Mouse (Mus musculus) neural tube, embryonic 12.5 days (tissue): Measurements from ENCODE around the gene Adam12. TPM values are rescaled to one million over a fixed set of nuclear protein-coding genes. Genes with fewer than 3 reads are reported as not detected.
"Not testable (repeated sequence)": the region's sequence is repeated elsewhere in the genome, so short reads cannot be mapped to it uniquely, and the experiment has no call there.

Source experiments
- ATAC-seq: fragments of 200-750 bp; cut with Nextera tagmentation; 2 replicates; pipeline ENCODE4 v1.8.0; 2017; ENCODE audit warnings: low read depth, mild to moderate bottlenecking, moderate TSS enrichment, moderate library complexity; ENCODE audit not compliant: low FRiP score
- H3K27ac ChIP-seq: fragments of 300-500 bp; sonication (generic); 2 replicates; pipeline ENCODE4 v1.5.1; 2016
- H3K27me3 ChIP-seq: fragments of 300-500 bp; sonication (generic); replicated peaks from 2 replicates; pipeline ENCODE4 v1.6.1; 2016; ENCODE audit warnings: mild to moderate bottlenecking
- H3K36me3 ChIP-seq: fragments of 300-500 bp; sonication (generic); 2 replicates; pipeline ENCODE4 v1.6.1; 2016; ENCODE audit warnings: mild to moderate bottlenecking
- H3K4me1 ChIP-seq: fragments of 300-500 bp; sonication (generic); 2 replicates; pipeline ENCODE4 v1.6.1; 2016
- H3K4me2 ChIP-seq: fragments of 300-500 bp; sonication (generic); replicated peaks from 2 replicates; pipeline ENCODE4 v1.6.1; 2016; ENCODE audit warnings: mild to moderate bottlenecking
- H3K4me3 ChIP-seq: fragments of 300-500 bp; sonication (generic); 2 replicates; pipeline ENCODE4 v1.5.1; 2016
- H3K9ac ChIP-seq: fragments of 300-500 bp; sonication (generic); 2 replicates; pipeline ENCODE4 v1.6.1; 2016; ENCODE audit warnings: mild to moderate bottlenecking
- H3K9me3 ChIP-seq: fragments of 300-500 bp; sonication (generic); 2 replicates; pipeline ENCODE4 v1.6.1; 2016; ENCODE audit warnings: mild to moderate bottlenecking
- WGBS: fragments of 180-500 bp; shearing (Covaris S2); methylation state at CpG from one replicate; pipeline ENCODE4 v1.1.7; 2016; 5-methylcytosine and 5-hydroxymethylcytosine counted together
- polyA plus RNA-seq: library from polyadenylated mRNA; unstranded; fragments of >200 nt; fragmentation: Nextera tagmentation; extraction: Ambion mirVana; gene quantifications from 2 replicates; pipeline ENCODE4 v1.2.1, GENCODE M21; 2016

Gene Adam12
- polyA plus RNA-seq, 1 experiment from 2014 or later, result 3.9 TPM

DNA sequence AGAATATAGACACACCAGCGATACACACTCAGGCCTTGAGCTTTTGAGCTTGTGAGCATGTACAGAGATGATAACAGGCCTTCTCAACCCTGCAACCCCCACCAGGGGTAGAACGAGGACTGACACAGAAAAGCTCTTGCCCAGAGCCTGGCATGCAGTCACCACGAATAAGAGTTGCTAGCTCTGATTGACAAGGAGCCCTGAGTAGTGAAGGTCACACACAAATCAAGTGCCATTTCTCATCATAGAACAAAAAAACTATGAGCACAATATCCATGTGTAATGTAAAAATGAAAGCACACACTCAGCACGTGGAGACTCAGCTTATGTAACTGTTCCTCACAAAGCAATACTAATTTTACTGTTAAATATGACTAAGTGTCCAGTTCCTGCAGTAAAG lies 340.1 kb downstream of the Adam12 start:
- no peak overlapping the region for H3K9ac ChIP-seq
- H3K9me3 ChIP-seq, result no peaks in the 10 kb centered on the region
- ATAC-seq, result no peak
- H3K4me3 ChIP-seq, result no peak overlapping the region
- no peaks in the 10 kb centered on the region for H3K36me3 ChIP-seq
- H3K4me1 ChIP-seq, result no peaks in the 10 kb centered on the region
- 74% methylated on average over 4 of the region's 4 CpGs for WGBS
- no peak overlapping the region for H3K4me2 ChIP-seq
- no peak overlapping the region for H3K27ac ChIP-seq
- H3K27me3 ChIP-seq, result no peaks in the 10 kb centered on the region

DNA sequence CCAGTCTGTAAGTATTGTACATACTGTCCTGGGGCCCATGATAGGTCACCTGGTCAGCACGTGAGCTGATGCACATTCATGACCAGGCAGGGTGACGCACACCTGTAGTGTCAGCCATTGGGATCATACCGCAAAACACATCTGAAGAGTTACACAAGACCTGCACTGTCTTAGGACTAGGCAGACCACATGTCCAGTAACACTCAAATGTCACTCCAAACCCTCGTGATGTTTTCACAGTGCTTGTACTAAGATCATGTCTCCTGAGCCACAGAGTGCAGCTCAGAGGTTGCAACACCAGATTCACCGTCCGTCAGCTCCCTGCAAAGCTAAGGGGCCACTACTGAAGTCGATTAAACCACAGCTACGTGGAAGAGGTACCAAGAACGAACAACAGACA lies 340.6 kb downstream of the Adam12 start:
- no peaks in the 10 kb centered on the region for H3K9me3 ChIP-seq
- no peaks in the 10 kb centered on the region for H3K4me1 ChIP-seq
- WGBS, result 93% methylated on average over 9 of the region's 9 CpGs
- ATAC-seq, result no peak
- no peak overlapping the region for H3K27ac ChIP-seq
- no peak overlapping the region for H3K9ac ChIP-seq
- H3K4me2 ChIP-seq, result no peak overlapping the region
- H3K36me3 ChIP-seq, result no peaks in the 10 kb centered on the region
- H3K4me3 ChIP-seq, result no peak overlapping the region
- no peaks in the 10 kb centered on the region for H3K27me3 ChIP-seq

DNA sequence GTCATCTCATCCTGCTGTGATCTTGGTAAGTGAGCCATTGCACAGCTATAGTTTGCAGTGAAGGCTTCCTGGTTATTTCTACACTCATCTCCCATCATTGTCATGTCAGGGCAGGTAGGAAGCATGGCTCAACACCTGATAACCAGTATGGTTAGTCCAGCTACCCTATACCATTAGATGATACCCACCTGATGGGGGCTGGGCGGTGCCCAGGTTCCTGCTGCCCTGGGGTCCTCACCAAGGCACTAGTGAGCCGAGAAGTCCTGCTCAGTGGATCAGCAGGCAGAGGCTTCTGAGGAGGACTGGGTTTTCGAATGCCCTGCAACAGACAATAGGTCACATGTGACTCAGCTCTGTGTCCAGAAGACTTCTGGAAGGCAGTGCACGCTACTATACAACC lies 342.0 kb downstream of the Adam12 start:
- Histone ChIP-seq H3K4me3 (no peak overlapping the region), H3K27ac (no peak overlapping the region), H3K4me2 (no peak overlapping the region), H3K9me3 (no peaks in the 10 kb centered on the region), H3K4me1 (no peaks in the 10 kb centered on the region), H3K36me3 (no peaks in the 10 kb centered on the region), H3K9ac (no peak overlapping the region), H3K27me3 (no peaks in the 10 kb centered on the region)
- ATAC-seq, result no peak
- WGBS, result 87% methylated on average over 4 of the region's 4 CpGs

DNA sequence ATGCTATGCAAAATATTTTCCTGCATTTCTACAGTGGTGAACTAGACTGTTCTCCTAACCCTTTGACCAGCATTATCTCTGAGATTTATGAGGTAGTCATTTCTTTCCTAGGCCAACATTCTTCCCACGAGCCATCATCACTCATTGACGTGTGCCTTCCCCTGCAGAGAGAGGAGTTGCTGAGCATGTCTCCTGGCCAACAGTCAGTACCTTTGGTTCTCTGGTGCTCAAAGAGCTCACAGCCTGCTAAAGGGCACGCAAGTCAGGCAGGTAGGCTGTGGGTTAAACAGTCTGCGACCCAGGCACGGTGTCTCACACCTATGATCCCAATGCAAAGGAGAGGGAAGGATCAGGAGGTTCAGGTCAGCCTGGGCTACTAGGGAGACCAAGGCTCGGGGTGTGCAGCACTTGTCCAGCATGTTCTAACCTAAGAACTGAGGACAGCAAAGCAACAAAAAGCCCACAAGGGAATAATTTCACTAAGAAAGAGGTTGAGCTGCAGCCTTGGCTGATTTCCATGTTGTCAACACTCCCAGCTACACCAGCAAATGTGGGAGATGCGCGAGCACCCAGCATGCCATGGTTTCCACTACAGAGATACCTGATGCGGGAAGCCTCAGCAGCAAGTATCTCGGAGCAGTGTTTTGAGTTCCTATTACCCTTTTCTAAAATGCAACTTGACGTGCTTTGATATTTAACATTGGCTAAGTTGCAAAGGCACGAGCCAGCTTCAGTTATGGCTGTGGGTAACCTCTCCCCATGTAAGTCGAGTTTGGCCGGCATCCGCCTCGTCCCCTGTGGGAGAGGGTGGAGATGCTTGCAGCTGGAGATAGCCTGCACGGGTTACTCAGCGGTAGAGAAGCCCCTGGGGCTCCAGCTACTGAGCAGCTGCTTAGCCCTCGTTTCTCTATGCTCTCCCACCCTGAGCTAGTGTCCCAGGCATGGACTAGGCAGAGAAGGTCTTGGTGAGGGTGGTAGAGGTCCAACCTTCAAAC lies 342.7 kb downstream of the Adam12 start:
- no peaks in the 10 kb centered on the region for H3K9me3 ChIP-seq
- no peak overlapping the region for H3K4me2 ChIP-seq
- ATAC-seq, result no peak
- H3K27ac ChIP-seq, result no peak overlapping the region
- H3K9ac ChIP-seq, result no peak overlapping the region
- H3K4me3 ChIP-seq, result no peak overlapping the region
- WGBS, result 87% methylated on average over 19 of the region's 19 CpGs
- H3K36me3 ChIP-seq, result no peaks in the 10 kb centered on the region
- no peaks in the 10 kb centered on the region for H3K27me3 ChIP-seq
- no peaks in the 10 kb centered on the region for H3K4me1 ChIP-seq

DNA sequence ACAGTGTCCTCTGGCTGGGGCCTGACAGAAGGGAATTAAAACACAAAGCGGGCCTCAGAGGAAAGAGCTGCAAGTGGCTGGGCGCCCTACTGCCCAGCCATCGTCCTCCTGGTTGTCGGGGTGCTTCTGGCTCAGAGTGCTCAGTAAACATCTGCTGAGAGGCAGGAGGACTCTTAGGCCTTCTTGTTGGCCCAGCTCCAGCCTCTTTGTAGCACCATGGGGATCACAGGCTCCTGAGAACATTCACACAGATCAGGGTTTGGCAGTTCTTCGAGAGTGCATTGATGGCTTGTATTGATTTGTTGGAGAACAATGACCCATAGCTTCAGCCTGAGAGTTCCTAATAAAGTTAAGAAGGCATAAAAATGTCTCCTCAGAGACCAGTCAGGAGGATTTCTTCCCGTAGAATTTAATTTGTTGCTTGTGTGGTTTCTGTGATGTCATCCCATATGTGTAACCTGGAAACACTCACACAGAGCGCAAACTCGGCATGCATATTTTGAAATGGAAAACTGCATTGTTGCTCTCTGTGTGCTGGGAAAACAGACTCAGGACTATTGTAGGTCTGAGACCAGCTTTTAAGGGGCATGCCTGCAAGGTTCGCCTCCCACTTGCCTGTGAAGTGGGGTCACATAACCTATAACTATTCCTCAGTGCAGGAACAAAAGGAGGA lies 347.1 kb downstream of the Adam12 start:
- H3K27me3 ChIP-seq, H3K4me3 ChIP-seq, H3K36me3 ChIP-seq, H3K9me3 ChIP-seq, H3K27ac ChIP-seq, H3K4me1 ChIP-seq, H3K4me2 ChIP-seq, ATAC-seq, H3K9ac ChIP-seq: not testable (repeated sequence)
- 80% methylated on average over 5 of the region's 9 CpGs for WGBS

DNA sequence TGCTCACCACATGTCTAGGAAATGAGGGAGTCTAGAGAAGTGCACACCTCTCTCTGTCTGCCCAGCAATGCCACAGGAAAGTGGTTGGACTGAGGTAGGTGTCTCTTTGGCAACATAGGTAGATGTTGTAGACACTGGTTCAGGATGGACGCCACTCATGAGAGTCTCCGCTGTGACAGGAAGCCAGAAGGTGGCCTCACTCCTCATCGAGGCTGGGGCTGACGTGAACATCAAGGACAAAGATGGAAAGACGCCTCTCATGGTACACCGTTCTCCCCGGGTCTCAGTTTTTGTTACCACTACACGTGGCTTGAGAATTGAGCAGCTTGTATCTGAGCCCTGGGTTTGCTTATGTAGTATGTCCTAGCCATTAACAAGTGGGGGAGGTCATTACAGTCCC lies 352.2 kb downstream of the Adam12 start:
- Histone ChIP-seq H3K4me2 (no peak overlapping the region), H3K27me3 (no peaks in the 10 kb centered on the region), H3K36me3 (no peaks in the 10 kb centered on the region), H3K9ac (no peak overlapping the region), H3K4me3 (no peak overlapping the region), H3K4me1 (no peaks in the 10 kb centered on the region), H3K9me3 (no peaks in the 10 kb centered on the region), H3K27ac (no peak overlapping the region)
- 94% methylated on average over 8 of the region's 8 CpGs for WGBS
- ATAC-seq, result no peak

DNA sequence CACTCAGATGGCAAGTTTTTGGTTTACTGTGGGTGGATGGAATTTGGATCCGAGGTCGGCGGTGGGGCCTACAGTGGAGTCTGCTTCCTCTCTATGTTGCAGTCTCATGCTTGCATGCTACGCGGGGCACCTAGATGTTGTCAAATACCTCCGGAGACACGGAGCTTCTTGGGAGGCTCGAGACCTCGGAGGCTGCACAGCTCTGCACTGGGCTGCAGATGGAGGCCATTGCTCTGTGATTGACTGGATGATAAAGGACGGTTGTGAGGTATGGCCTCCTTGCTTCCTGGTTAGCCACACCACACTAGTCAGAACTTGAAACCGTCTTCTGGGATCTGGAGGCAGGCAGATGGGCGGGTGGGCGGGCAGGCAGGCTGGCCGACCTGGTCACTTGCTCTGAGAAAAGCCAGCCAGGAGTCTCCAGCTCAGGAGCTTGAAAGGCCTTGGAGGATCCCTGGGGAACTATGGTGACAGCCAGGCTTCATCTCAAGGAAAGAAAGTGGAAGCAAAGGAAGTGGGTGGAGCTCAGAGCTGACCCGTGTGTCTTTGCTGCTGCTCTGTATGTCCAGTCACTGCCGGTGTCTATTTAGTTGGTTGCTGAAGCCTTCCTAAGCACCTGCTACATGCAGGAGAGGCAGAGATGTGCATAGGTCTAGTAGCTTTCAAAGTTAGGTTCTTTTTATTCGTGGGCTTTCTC lies 355.2 kb downstream of the Adam12 start:
- no peak overlapping the region for H3K4me3 ChIP-seq
- H3K27ac ChIP-seq, result no peak overlapping the region
- no peak for ATAC-seq
- no peak overlapping the region for H3K4me2 ChIP-seq
- H3K36me3 ChIP-seq, result no peaks in the 10 kb centered on the region
- no peaks in the 10 kb centered on the region for H3K4me1 ChIP-seq
- WGBS, result 81% methylated on average over 17 of the region's 17 CpGs
- no peaks in the 10 kb centered on the region for H3K9me3 ChIP-seq
- no peaks in the 10 kb centered on the region for H3K27me3 ChIP-seq
- no peak overlapping the region for H3K9ac ChIP-seq

DNA sequence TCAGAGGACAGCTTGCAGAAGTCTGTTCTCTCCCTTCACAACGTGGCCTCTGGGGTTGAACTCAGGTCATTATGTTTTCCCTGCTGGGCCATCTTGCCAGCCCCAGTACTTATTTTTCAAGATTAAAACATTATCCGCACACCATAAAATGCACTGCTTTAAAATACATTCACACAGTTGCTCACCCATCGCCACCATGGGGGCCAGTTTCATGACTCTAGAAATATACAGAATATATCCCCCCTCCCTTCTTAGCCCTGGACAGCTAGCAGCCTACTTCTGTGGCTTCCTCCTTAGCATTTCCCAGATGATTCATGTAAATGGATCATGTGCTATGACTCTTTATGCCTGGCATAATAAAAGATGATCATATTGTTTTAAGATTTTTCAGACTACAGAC lies 355.8 kb downstream of the Adam12 start:
- Histone ChIP-seq H3K9ac (no peak overlapping the region), H3K4me2 (no peak overlapping the region), H3K27ac (no peak overlapping the region), H3K4me3 (no peak overlapping the region), H3K9me3 (no peaks in the 10 kb centered on the region), H3K36me3 (no peaks in the 10 kb centered on the region), H3K27me3 (no peaks in the 10 kb centered on the region), H3K4me1 (no peaks in the 10 kb centered on the region)
- whole genome bisulfite sequencing, result 64% methylated on average over 3 of the region's 3 CpGs
- ATAC-seq, result no peak

DNA sequence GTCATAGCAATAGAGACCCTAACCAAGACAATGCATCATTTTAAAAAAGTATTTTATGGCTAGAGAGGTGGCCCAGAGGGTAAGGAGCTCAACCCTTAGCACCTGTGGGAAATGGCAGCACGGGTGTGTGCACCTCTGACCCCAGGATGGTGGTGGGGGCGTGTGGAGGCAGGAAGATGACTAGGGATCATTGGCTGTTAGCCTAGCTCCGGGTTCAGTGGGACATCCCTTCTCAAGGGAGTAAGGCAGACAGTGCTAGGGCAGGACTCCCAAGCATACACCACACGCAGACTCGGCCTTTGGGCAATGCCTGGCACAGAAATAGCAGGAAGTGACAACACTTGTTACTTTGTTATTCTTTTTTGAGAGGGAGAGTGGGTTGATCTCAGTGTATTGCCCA lies 359.2 kb downstream of the Adam12 start:
- 88% methylated on average over 5 of the region's 5 CpGs for WGBS
- Histone ChIP-seq H3K9me3 (no peaks in the 10 kb centered on the region), H3K4me3 (no peak overlapping the region), H3K27ac (no peak overlapping the region), H3K9ac (no peak overlapping the region), H3K36me3 (no peaks in the 10 kb centered on the region), H3K4me1 (no peaks in the 10 kb centered on the region), H3K27me3 (no peaks in the 10 kb centered on the region), H3K4me2 (no peak overlapping the region)
- ATAC-seq, result no peak

DNA sequence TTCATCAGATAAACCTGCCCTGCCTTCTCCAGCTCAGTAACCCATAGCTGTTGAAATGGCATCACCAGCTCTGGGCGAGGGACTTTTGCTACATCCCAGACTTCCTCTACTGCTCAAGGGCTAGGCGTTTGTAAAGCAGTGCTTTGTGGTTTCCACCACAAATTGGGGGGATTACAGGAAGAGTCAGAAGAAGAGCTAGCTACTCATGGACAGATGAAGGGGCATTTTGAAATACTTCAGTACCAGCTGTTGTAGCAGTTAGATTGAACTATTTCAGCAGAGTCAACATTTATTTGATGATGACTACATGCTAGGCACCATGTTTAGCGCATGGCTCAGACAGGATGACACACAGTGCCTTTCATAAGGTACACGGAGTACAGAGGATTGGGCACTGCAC lies 361.7 kb downstream of the Adam12 start:
- Histone ChIP-seq H3K27ac (no peak overlapping the region), H3K36me3 (no peaks in the 10 kb centered on the region), H3K4me2 (no peak overlapping the region), H3K9ac (no peak overlapping the region), H3K4me3 (no peak overlapping the region), H3K27me3 (no peaks in the 10 kb centered on the region), H3K9me3 (no peaks in the 10 kb centered on the region), H3K4me1 (no peaks in the 10 kb centered on the region)
- 94% methylated on average over 4 of the region's 4 CpGs for WGBS
- ATAC-seq, result no peak

DNA sequence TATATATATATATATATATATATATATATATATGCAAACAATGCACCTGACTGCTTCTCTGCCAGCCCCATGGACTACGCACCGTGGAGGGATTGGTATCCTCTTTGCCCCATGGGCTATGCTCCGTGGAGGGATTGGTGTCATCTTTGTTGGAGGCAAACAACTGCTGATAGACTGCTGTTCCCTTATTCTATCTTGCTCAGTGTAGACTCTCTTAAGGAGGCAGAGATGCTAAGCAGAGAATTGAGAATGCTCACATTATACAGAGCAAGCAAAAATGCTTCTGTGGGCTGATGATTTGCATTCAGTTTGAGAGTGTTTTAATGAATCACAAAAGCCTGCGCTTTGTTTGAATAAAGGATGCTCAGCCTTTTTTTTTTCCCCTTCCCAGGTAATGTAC lies 368.3 kb downstream of the Adam12 start:
- H3K9ac ChIP-seq, result no peak overlapping the region
- no peak for ATAC-seq
- H3K4me3 ChIP-seq, result no peak overlapping the region
- no peaks in the 10 kb centered on the region for H3K36me3 ChIP-seq
- H3K27me3 ChIP-seq, result no peaks in the 10 kb centered on the region
- WGBS, result 81% methylated on average over 4 of the region's 4 CpGs
- H3K9me3 ChIP-seq, result no peaks in the 10 kb centered on the region
- no peak overlapping the region for H3K27ac ChIP-seq
- no peak overlapping the region for H3K4me2 ChIP-seq
- H3K4me1 ChIP-seq, result no peaks in the 10 kb centered on the region

DNA sequence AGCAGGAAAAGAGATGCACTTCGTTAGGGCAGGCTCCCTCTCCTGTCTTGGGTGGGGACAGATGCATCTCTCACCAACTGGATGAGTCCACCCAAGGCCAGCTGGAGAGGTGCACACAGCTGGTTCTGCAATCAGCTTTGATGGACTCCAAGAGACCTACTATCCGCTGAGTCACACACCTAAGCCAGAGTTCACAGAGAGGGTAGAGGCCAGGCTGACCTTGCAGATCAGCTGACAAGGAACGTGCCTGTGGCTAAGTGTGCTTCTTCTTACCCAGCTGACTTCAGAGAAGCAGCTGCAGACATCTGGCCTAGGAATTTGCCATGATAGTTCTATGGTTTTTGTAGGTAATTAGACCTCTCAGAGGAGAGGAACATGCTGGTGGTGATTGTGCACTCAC lies 368.8 kb downstream of the Adam12 start:
- Histone ChIP-seq H3K4me3 (no peak overlapping the region), H3K27me3 (no peaks in the 10 kb centered on the region), H3K4me2 (no peak overlapping the region), H3K9me3 (no peaks in the 10 kb centered on the region), H3K4me1 (no peaks in the 10 kb centered on the region), H3K27ac (no peak overlapping the region), H3K9ac (no peak overlapping the region), H3K36me3 (no peaks in the 10 kb centered on the region)
- WGBS, result 79% methylated on average over 3 of the region's 3 CpGs
- no peak for ATAC-seq
